Mouse (Mus musculus): ENCODE measurements around the gene Ube2o. TPM values are rescaled to one million over a fixed set of nuclear protein-coding genes. Genes with fewer than 3 reads are reported as not detected.
A peak's percentile ranks its signal among the peaks of the same experiment; 100 is the strongest.

Gene Ube2o
- polyA plus RNA-seq, 1 experiment from 2014 or later = 8.9 TPM

DNA sequence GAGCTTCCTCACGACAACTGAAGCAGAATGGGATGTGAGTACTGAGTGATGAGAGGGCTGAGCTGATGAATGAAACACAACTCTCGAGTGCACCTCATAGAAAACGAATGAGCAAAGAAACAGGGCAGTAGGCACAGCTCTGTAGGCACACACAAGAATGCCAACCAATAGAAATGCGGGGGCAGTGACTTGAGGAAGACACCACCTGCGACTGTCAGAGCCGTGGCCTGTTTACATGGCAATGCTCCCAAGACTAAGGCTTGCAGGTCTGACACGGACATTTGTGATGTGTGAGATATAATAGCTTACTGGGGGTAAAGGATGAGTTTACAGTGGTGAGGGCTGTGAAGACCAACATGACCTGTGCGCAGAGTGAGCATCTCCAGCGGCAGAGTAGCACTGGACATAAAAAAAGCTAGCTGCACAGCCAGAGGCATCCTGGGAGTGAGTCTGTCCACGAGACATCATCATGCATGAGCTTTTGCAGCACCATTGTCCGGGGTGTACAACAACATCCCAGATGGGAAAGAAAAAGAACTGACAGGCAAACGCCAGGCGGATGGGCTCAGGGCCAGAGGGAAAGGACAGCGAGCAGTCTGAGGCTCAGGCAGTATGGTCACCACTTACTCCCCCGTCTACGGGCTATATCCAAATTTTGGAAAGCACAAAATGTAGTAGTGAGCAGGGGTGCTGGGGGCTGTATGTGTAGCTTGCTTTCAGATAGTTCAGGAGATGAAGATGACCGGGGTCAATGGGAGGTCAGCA lies 33.8 kb downstream of the Ube2o start:
- H3K36me3 ChIP-seq = peaks cover 64% of the 10 kb centered on the region
- WGBS = 92% methylated on average over 17 of the region's 17 CpGs
- H3K4me1 ChIP-seq (replicated peaks) = peaks cover 29% of the 10 kb centered on the region
- H3K4me3 ChIP-seq = no peak overlapping the region
- no peaks in the 10 kb centered on the region for H3K27me3 ChIP-seq (ENCODE audit: insufficient read depth, poor library complexity, severe bottlenecking)
- no peak for DNase-seq (ENCODE audit: low spot score)
- no peaks in the 10 kb centered on the region for H3K9me3 ChIP-seq
- H3K27ac ChIP-seq = no peak overlapping the region

DNA sequence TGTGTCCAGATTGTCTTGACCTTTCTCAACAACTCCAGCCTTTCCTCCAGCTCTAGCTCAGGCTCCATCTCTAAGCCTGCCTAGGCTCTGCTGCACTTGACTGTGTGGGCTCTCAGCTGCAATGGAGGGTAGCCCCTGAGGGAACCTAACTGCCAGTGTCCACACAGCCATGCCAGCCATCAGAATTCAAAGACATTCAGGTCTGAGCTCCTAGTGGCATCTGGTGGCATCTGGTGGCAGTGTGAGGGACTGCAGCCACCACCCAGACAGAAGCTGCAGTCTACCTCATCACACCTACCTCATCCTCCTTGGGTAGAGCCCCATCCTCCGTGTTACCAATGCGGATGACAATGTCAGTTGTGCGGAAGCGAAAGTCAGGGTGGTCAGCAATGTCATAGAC lies 38.1 kb downstream of the Ube2o start:
- H3K27ac ChIP-seq = no peak overlapping the region
- 88% methylated on average over 4 of the region's 4 CpGs for WGBS
- H3K4me1 ChIP-seq (replicated peaks) = peaks cover 18% of the 10 kb centered on the region
- peaks cover 100% of the 10 kb centered on the region for H3K36me3 ChIP-seq
- H3K4me3 ChIP-seq = no peak overlapping the region
- no peaks in the 10 kb centered on the region for H3K9me3 ChIP-seq
- DNase-seq (ENCODE audit: low spot score) = peak; percentile 32
- H3K27me3 ChIP-seq (ENCODE audit: insufficient read depth, poor library complexity, severe bottlenecking) = no peaks in the 10 kb centered on the region

GRCm38 (mm10) chr11:116541183-116541582 lies 40.1 kb downstream of the Ube2o start:
- H3K4me1 ChIP-seq (replicated peaks) = peaks cover 24% of the 10 kb centered on the region
- no peak overlapping the region for H3K27ac ChIP-seq
- peaks cover 3% of the 10 kb centered on the region; the same call in 1 of the 2 replicates for H3K27me3 ChIP-seq (ENCODE audit: insufficient read depth, poor library complexity, severe bottlenecking)
- peaks cover 98% of the 10 kb centered on the region for H3K36me3 ChIP-seq
- no peak for DNase-seq (ENCODE audit: low spot score)
- 94% methylated on average over 11 of the region's 11 CpGs for WGBS
- no peak overlapping the region for H3K4me3 ChIP-seq
- no peaks in the 10 kb centered on the region for H3K9me3 ChIP-seq

- H3K36me3 ChIP-seq = peaks cover 77% of the 10 kb centered on the region
- no peak overlapping the region for H3K27ac ChIP-seq
- H3K9me3 ChIP-seq = no peaks in the 10 kb centered on the region
- H3K4me3 ChIP-seq = no peak overlapping the region
- DNase-seq (ENCODE audit: low spot score) = no peak
- peaks cover 48% of the 10 kb centered on the region for H3K4me1 ChIP-seq (replicated peaks)
- H3K27me3 ChIP-seq (ENCODE audit: insufficient read depth, poor library complexity, severe bottlenecking) = peaks cover 32% of the 10 kb centered on the region
- whole genome bisulfite sequencing = 81% methylated on average over 12 of the region's 12 CpGs
These were observed 43.0 kb downstream of the Ube2o start for GRCm38 (mm10) chr11:116538142-116538735.

- Histone ChIP-seq H3K4me3 (no peak overlapping the region), H3K27ac (no peak overlapping the region), H3K9me3 (no peaks in the 10 kb centered on the region), H3K27me3 (ENCODE audit: insufficient read depth, poor library complexity, severe bottlenecking) (peaks cover 40% of the 10 kb centered on the region), H3K36me3 (peaks cover 69% of the 10 kb centered on the region), H3K4me1 (replicated peaks) (peaks cover 57% of the 10 kb centered on the region)
- 77% methylated on average over 5 of the region's 5 CpGs for whole genome bisulfite sequencing
- DNase-seq (ENCODE audit: low spot score) = no peak
These were observed 43.9 kb downstream of the Ube2o start for GRCm38 (mm10) chr11:116537388-116537787.

DNA sequence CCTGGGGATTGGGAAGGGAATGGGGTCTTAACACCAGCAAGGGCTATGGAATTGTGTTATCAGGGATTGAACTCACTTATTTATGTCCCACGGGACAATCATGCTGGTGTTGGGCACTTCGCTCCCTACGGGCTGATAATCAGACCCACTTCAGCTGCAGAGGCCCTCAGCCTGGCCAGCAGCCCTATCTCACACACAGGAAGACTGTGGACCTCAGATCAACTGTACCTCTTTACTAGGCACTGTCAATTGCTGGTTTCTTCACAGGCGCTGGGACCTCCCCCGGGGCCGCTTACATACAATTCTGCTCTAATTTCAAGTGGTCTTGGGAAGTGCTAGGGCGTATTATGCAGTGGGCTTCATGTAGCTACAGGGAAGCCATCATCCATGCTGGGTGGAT lies 44.6 kb downstream of the Ube2o start:
- 91% methylated on average over 7 of the region's 7 CpGs for WGBS
- H3K4me1 ChIP-seq (replicated peaks) = peaks cover 64% of the 10 kb centered on the region

DNA sequence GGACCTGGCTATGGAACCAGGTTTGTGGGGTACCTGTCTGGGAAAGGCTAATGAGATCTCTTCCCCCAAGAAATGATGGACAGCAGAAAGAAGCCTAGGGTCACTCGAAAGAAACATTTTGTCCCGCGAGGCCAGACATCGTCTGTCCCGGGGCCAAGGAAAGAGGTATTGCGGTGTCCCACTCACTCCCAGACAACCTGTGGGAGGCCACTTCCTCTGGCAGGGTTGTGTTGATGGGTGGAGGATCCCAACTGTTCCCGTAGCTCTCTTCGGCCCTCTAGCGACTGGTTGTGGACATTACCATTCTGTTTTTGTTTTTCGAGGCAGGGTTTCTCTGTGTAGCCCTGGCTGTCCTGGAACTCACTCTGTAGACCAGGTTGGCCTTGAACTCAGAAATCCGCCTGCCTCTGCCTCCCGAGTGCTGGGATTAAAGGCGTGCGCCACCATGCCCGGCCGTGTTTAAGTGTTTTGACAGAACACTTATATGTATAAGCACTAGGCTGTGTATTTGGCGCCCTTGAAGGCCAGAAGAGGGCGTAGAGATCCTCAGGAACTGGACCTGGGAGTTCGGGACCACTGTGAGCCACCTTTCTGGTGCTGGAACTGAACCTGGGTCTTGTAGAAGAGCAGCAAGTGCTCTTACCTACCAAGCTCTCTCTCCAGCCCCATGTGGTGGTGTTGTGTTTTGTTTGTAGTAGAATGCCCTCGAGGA lies 46.9 kb downstream of the Ube2o start:
- peaks cover 69% of the 10 kb centered on the region for H3K27me3 ChIP-seq (ENCODE audit: insufficient read depth, poor library complexity, severe bottlenecking)
- DNase-seq (ENCODE audit: low spot score) = peak; percentile 79
- H3K4me1 ChIP-seq (replicated peaks) = peaks cover 77% of the 10 kb centered on the region
- H3K36me3 ChIP-seq = peaks cover 38% of the 10 kb centered on the region
- peak overlapping the region; percentile 79 for H3K27ac ChIP-seq
- H3K4me3 ChIP-seq = peak overlapping the region; percentile 65
- WGBS = 20% methylated on average over 20 of the region's 20 CpGs
- H3K9me3 ChIP-seq = no peaks in the 10 kb centered on the region

More for the DNA sequence above, 44.6 kb downstream of the Ube2o start:
- no peak for DNase-seq (ENCODE audit: low spot score)
- Histone ChIP-seq H3K27ac (no peak overlapping the region), H3K9me3 (no peaks in the 10 kb centered on the region), H3K27me3 (ENCODE audit: insufficient read depth, poor library complexity, severe bottlenecking) (peaks cover 47% of the 10 kb centered on the region), H3K4me3 (no peak overlapping the region), H3K36me3 (peaks cover 61% of the 10 kb centered on the region)

DNA sequence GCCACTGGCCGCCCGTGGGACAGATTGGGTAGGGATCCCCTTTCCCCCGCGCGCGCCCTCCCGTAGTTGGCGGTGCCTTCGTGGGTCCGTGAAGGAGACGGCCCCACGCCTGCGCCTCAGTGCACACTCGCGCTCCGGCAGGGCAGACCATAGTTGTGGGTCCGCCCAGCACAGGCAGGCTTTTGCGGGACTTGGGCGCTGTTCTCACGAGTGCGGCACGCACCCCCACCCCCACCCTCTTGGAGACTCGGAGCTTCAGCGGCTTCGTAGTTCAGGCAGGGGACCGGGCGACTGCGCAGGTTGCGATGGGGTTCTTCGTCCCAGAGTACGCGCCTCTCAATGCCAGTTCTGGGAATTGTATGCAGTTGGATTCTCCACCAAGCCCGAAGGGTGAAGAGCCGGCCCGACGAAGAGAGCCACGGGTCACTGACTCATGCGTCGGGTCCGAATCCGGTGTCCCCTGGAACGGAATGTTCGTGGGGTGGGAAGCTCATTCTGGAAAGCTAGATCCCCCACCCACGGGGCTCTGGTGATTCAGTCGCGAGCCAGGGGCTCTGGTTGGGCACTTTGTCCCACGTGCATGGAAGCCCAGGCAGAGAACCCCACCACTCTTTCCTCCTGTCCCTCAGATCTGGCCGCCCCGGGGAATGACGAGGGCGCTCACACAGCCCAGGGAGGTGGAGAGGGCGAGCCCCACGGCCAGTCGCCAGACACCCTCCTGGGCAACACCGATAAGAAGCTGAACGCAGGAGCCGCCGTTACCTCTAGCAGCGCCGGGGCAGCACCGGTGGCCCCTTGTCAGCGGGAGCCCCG lies 47.7 kb downstream of the Ube2o start:
- peak; percentile 57 for DNase-seq (ENCODE audit: low spot score)
- Histone ChIP-seq H3K4me1 (replicated peaks) (peaks cover 69% of the 10 kb centered on the region), H3K36me3 (peaks cover 30% of the 10 kb centered on the region), H3K27ac (peak overlapping the region; percentile 79), H3K4me3 (peak overlapping the region; percentile 65), H3K27me3 (ENCODE audit: insufficient read depth, poor library complexity, severe bottlenecking) (peaks cover 77% of the 10 kb centered on the region), H3K9me3 (no peaks in the 10 kb centered on the region)
- under 1% methylated on average over 63 of the region's 63 CpGs for WGBS

GRCm38 (mm10) chr11:116532810-116533338 lies 48.4 kb downstream of the Ube2o start:
- DNase-seq (ENCODE audit: low spot score) = peak; percentile 64
- peaks cover 80% of the 10 kb centered on the region for H3K27me3 ChIP-seq (ENCODE audit: insufficient read depth, poor library complexity, severe bottlenecking)
- H3K9me3 ChIP-seq = no peaks in the 10 kb centered on the region
- peaks cover 23% of the 10 kb centered on the region for H3K36me3 ChIP-seq
- H3K4me1 ChIP-seq (replicated peaks) = peaks cover 64% of the 10 kb centered on the region
- H3K4me3 ChIP-seq = peak overlapping the region; percentile 65
- H3K27ac ChIP-seq = peak overlapping the region; percentile 79
- under 1% methylated on average over 50 of the region's 50 CpGs for whole genome bisulfite sequencing

DNA sequence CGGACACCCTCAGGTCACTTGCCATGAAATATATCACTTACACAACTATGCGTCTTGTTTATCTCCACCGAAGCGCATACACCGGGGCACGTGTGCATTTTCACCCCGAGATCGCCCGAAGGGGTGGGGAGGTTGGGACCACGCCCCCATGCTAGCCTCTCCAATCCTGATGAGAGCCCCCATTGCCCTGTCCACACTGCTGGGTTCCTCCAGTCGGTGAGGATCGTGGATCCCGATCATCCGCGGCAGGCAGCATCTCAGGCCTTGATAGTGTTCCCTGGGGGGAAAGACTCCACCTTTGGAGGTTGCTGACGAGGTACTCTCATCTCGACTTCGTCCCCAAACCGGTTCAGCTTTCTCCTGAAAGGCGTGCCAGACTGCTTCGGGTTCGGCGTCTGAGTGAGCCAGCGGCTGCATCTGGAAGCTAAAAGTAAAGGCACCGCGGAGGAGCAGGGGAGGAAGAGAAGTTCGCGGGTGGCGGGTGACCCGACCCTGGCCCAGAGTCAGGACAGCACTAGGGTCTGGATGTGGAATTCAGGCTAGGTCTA lies 48.9 kb downstream of the Ube2o start:
- Histone ChIP-seq H3K27me3 (ENCODE audit: insufficient read depth, poor library complexity, severe bottlenecking) (peaks cover 80% of the 10 kb centered on the region), H3K4me3 (peak overlapping the region; percentile 65), H3K27ac (peak overlapping the region; percentile 79), H3K9me3 (no peaks in the 10 kb centered on the region), H3K36me3 (peaks cover 18% of the 10 kb centered on the region), H3K4me1 (replicated peaks) (peaks cover 63% of the 10 kb centered on the region)
- WGBS = under 1% methylated on average over 30 of the region's 30 CpGs
- DNase-seq (ENCODE audit: low spot score) = peak; percentile 63

DNA sequence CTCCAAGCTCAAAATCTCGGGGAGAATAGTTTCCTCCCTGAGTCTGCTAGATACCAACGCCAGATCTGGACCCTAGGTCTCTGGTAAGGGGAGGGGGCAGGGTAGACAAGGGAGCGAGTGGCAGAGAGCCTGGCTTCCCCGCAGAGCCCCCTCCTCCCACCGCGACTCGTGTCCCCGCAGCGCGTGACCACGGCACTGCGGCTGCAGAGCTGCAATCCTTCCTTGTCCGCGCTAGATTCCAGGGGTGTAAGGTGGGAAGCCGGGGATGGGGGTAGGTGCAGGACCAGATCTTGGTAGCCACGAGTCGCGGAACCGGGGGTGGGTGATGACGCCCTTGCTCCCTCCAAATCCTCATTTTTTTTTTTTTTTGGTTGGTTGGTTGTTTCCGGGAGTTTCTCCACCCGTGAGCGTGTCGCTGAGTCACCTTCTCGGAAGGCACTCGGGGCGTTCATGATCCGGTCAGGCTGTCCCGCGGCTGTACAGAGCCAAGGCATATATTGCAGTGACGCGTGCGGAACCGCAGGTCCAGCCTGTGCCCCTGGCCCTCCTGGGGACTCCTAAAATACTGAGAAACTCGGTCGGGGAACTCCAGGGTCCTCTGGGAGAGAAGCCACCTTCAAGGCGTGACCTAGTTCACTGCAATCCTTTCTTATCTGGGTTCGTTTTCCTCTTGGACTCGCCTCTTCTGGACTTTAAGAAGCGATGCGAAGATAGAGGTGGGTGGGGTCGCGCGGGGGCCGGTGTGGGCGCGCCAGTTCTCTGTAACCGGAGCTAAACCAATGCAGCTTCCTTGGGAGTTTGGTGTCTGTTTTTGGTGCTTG lies 49.7 kb downstream of the Ube2o start:
- no peaks in the 10 kb centered on the region for H3K9me3 ChIP-seq
- H3K4me3 ChIP-seq = peak overlapping the region; percentile 65
- WGBS = 3% methylated on average over 48 of the region's 48 CpGs
- H3K4me1 ChIP-seq (replicated peaks) = peaks cover 59% of the 10 kb centered on the region
- peak overlapping the region; percentile 87 for H3K27ac ChIP-seq
- peaks cover 86% of the 10 kb centered on the region for H3K27me3 ChIP-seq (ENCODE audit: insufficient read depth, poor library complexity, severe bottlenecking)
- H3K36me3 ChIP-seq = peaks cover 11% of the 10 kb centered on the region
- DNase-seq (ENCODE audit: low spot score) = peak; percentile 42

All from hindbrain, embryonic 10.5 days (tissue).